Mouse (Mus musculus) macrophage (primary cell): ENCODE results near the gene Megf11. TPM values are rescaled to one million over a fixed set of nuclear protein-coding genes. Genes with fewer than 3 reads are reported as not detected.

Experiments
- polyA plus RNA-seq: library from polyadenylated mRNA; stranded (reverse); fragments of 250-400 nt; gene quantifications from 3 replicates; pipeline ENCODE4 v1.2.4, GENCODE M21; 2018; ENCODE audit warnings: inconsistent platforms

Gene Megf11
- polyA plus RNA-seq, 1 experiment from 2014 or later = not detected

Other genes starting within 250 kb of the Megf11 start
- gene Zwilch, start 212.5 kb upstream of the Megf11 start, polyA plus RNA-seq = 1.1 to 13.3 TPM (median 12.2 TPM) in 3 replicates
- gene Rpl4, start 212.3 kb upstream of the Megf11 start, polyA plus RNA-seq = 739 to 959 TPM (median 766 TPM) in 3 replicates
- 54.1 to 107 TPM (median 56.0 TPM) in 3 replicates for gene Snapc5, start 206.4 kb upstream of the Megf11 start, polyA plus RNA-seq
- 0.13 TPM in 1 of 3 replicates, not detected in the others for gene Uchl4, start 150.4 kb upstream of the Megf11 start, polyA plus RNA-seq
- gene Map2k1, start 132.0 kb upstream of the Megf11 start, polyA plus RNA-seq = 30.9 to 88.8 TPM (median 78.1 TPM) in 3 replicates
- gene Tipin, start 104.0 kb upstream of the Megf11 start, polyA plus RNA-seq = 13.3 to 77.2 TPM (median 22.0 TPM) in 3 replicates
- 13.3 to 16.9 TPM (median 14.4 TPM) in 3 replicates for gene Dis3l, start 44.3 kb upstream of the Megf11 start, polyA plus RNA-seq